Mouse (Mus musculus): ENCODE results near the gene Fkbp5. TPM values are rescaled to one million over a fixed set of nuclear protein-coding genes. Genes with fewer than 3 reads are reported as not detected.

Gene Fkbp5
- polyA plus RNA-seq, 1 experiment from 2014 or later, result 11.4 TPM

- H3K27me3 ChIP-seq (ENCODE audit: control insufficient read depth, insufficient read depth, low read length), result peaks cover 6% of the 10 kb centered on the region
- H3K4me3 ChIP-seq (ENCODE audit: low read depth, low read length), result no peak overlapping the region
- H3K4me2 ChIP-seq (ENCODE audit: low read depth, low read length, severe bottlenecking), result no peak overlapping the region
- peaks cover 23% of the 10 kb centered on the region for H3K4me1 ChIP-seq (replicated peaks; ENCODE audit: control insufficient read depth, insufficient read depth, low read length)
- DNase-seq (ENCODE audit: low spot score), result no peak
- H3K27ac ChIP-seq (ENCODE audit: low read depth, low read length), result no peak overlapping the region
- no peaks in the 10 kb centered on the region for H3K36me3 ChIP-seq (ENCODE audit: control insufficient read depth, insufficient read depth, low read length)
- no peak for ATAC-seq (replicated peaks; ENCODE audit: low FRiP score)
- 68% methylated on average over 7 of the region's 7 CpGs for WGBS
- H3K9me3 ChIP-seq (ENCODE audit: control insufficient read depth, low read length), result no peaks in the 10 kb centered on the region
- no peak overlapping the region for H3K9ac ChIP-seq (ENCODE audit: low read length)
These were observed 3.5 kb downstream of the Fkbp5 start for GRCm38 (mm10) chr17:28513844-28514243.

GRCm38 (mm10) chr17:28513337-28513736 lies 4.0 kb downstream of the Fkbp5 start:
- H3K9me3 ChIP-seq (ENCODE audit: control insufficient read depth, low read length), result no peaks in the 10 kb centered on the region
- no peak for ATAC-seq (replicated peaks; ENCODE audit: low FRiP score)
- no peaks in the 10 kb centered on the region for H3K36me3 ChIP-seq (ENCODE audit: control insufficient read depth, insufficient read depth, low read length)
- peaks cover 19% of the 10 kb centered on the region for H3K4me1 ChIP-seq (replicated peaks; ENCODE audit: control insufficient read depth, insufficient read depth, low read length)
- no peak for DNase-seq (ENCODE audit: low spot score)
- 80% methylated on average over 1 of the region's 1 CpGs for WGBS
- 0 out of 2 replicates have a peak, but pooled peaks cover 4% of the 10 kb centered on the region for H3K27me3 ChIP-seq (ENCODE audit: control insufficient read depth, insufficient read depth, low read length)
- no peak overlapping the region for H3K9ac ChIP-seq (ENCODE audit: low read length)
- no peak overlapping the region for H3K4me2 ChIP-seq (ENCODE audit: low read depth, low read length, severe bottlenecking)
- H3K27ac ChIP-seq (ENCODE audit: low read depth, low read length), result no peak overlapping the region
- H3K4me3 ChIP-seq (ENCODE audit: low read depth, low read length), result no peak overlapping the region

- H3K4me1 ChIP-seq (replicated peaks; ENCODE audit: control insufficient read depth, insufficient read depth, low read length), result peaks cover 15% of the 10 kb centered on the region
- H3K27me3 ChIP-seq (ENCODE audit: control insufficient read depth, insufficient read depth, low read length), result 0 out of 2 replicates have a peak, but pooled peaks cover 4% of the 10 kb centered on the region
- DNase-seq (ENCODE audit: low spot score), result no peak
- H3K9me3 ChIP-seq (ENCODE audit: control insufficient read depth, low read length), result no peaks in the 10 kb centered on the region
- 41% methylated on average over 6 of the region's 6 CpGs for WGBS
- no peak overlapping the region for H3K27ac ChIP-seq (ENCODE audit: low read depth, low read length)
- H3K36me3 ChIP-seq (ENCODE audit: control insufficient read depth, insufficient read depth, low read length), result no peaks in the 10 kb centered on the region
- H3K9ac ChIP-seq (ENCODE audit: low read length), result no peak overlapping the region
- no peak overlapping the region for H3K4me2 ChIP-seq (ENCODE audit: low read depth, low read length, severe bottlenecking)
- no peak overlapping the region for H3K4me3 ChIP-seq (ENCODE audit: low read depth, low read length)
- no peak for ATAC-seq (replicated peaks; ENCODE audit: low FRiP score)
These were observed 4.6 kb downstream of the Fkbp5 start for GRCm38 (mm10) chr17:28512696-28513095.

GRCm38 (mm10) chr17:28511616-28512541 lies 5.4 kb downstream of the Fkbp5 start:
- H3K27ac ChIP-seq (ENCODE audit: low read depth, low read length), result no peak overlapping the region
- no peaks in the 10 kb centered on the region for H3K9me3 ChIP-seq (ENCODE audit: control insufficient read depth, low read length)
- 32% methylated on average over 9 of the region's 9 CpGs for WGBS
- 0 out of 2 replicates have a peak, but pooled peaks cover 2% of the 10 kb centered on the region for H3K27me3 ChIP-seq (ENCODE audit: control insufficient read depth, insufficient read depth, low read length)
- H3K4me2 ChIP-seq (ENCODE audit: low read depth, low read length, severe bottlenecking), result no peak overlapping the region
- no peak for DNase-seq (ENCODE audit: low spot score)
- H3K4me3 ChIP-seq (ENCODE audit: low read depth, low read length), result no peak overlapping the region
- H3K36me3 ChIP-seq (ENCODE audit: control insufficient read depth, insufficient read depth, low read length), result no peaks in the 10 kb centered on the region
- no peak overlapping the region for H3K9ac ChIP-seq (ENCODE audit: low read length)
- peaks cover 12% of the 10 kb centered on the region for H3K4me1 ChIP-seq (replicated peaks; ENCODE audit: control insufficient read depth, insufficient read depth, low read length)
- no peak for ATAC-seq (replicated peaks; ENCODE audit: low FRiP score)

GRCm38 (mm10) chr17:28510445-28511342 lies 6.6 kb downstream of the Fkbp5 start:
- H3K9ac ChIP-seq (ENCODE audit: low read length), result peak overlapping the region; percentile 21
- no peak overlapping the region for H3K27ac ChIP-seq (ENCODE audit: low read depth, low read length)
- DNase-seq (ENCODE audit: low spot score), result no peak
- H3K4me1 ChIP-seq (replicated peaks; ENCODE audit: control insufficient read depth, insufficient read depth, low read length), result peaks cover 12% of the 10 kb centered on the region
- no peak overlapping the region for H3K4me3 ChIP-seq (ENCODE audit: low read depth, low read length)
- H3K9me3 ChIP-seq (ENCODE audit: control insufficient read depth, low read length), result no peaks in the 10 kb centered on the region
- H3K36me3 ChIP-seq (ENCODE audit: control insufficient read depth, insufficient read depth, low read length), result no peaks in the 10 kb centered on the region
- WGBS, result 7% methylated on average over 28 of the region's 28 CpGs
- H3K4me2 ChIP-seq (ENCODE audit: low read depth, low read length, severe bottlenecking), result peak overlapping the region; percentile 29; the same call in 1 of the 2 replicates
- H3K27me3 ChIP-seq (ENCODE audit: control insufficient read depth, insufficient read depth, low read length), result 0 out of 2 replicates have a peak, but pooled peaks cover 2% of the 10 kb centered on the region
- ATAC-seq (replicated peaks; ENCODE audit: low FRiP score), result no peak

GRCm38 (mm10) chr17:28507496-28507895 lies 9.8 kb downstream of the Fkbp5 start:
- Histone ChIP-seq H3K27ac (ENCODE audit: low read depth, low read length) (no peak overlapping the region), H3K27me3 (ENCODE audit: control insufficient read depth, insufficient read depth, low read length) (0 out of 2 replicates have a peak, but pooled peaks cover 2% of the 10 kb centered on the region), H3K9ac (ENCODE audit: low read length) (0 out of 2 replicates have a peak overlapping the region, but pooled peaks have one; percentile 3), H3K36me3 (ENCODE audit: control insufficient read depth, insufficient read depth, low read length) (no peaks in the 10 kb centered on the region), H3K4me1 (replicated peaks; ENCODE audit: control insufficient read depth, insufficient read depth, low read length) (peaks cover 12% of the 10 kb centered on the region), H3K4me3 (ENCODE audit: low read depth, low read length) (no peak overlapping the region), H3K9me3 (ENCODE audit: control insufficient read depth, low read length) (no peaks in the 10 kb centered on the region), H3K4me2 (ENCODE audit: low read depth, low read length, severe bottlenecking) (no peak overlapping the region)
- 25% methylated on average over 5 of the region's 5 CpGs for WGBS
- DNase-seq (ENCODE audit: low spot score), result no peak
- ATAC-seq (replicated peaks; ENCODE audit: low FRiP score), result no peak

GRCm38 (mm10) chr17:28506895-28507294 lies 10.4 kb downstream of the Fkbp5 start:
- Histone ChIP-seq H3K27me3 (ENCODE audit: control insufficient read depth, insufficient read depth, low read length) (0 out of 2 replicates have a peak, but pooled peaks cover 2% of the 10 kb centered on the region), H3K36me3 (ENCODE audit: control insufficient read depth, insufficient read depth, low read length) (no peaks in the 10 kb centered on the region), H3K9ac (ENCODE audit: low read length) (no peak overlapping the region), H3K4me2 (ENCODE audit: low read depth, low read length, severe bottlenecking) (no peak overlapping the region), H3K27ac (ENCODE audit: low read depth, low read length) (no peak overlapping the region), H3K9me3 (ENCODE audit: control insufficient read depth, low read length) (no peaks in the 10 kb centered on the region), H3K4me1 (replicated peaks; ENCODE audit: control insufficient read depth, insufficient read depth, low read length) (peaks cover 12% of the 10 kb centered on the region), H3K4me3 (ENCODE audit: low read depth, low read length) (no peak overlapping the region)
- WGBS, result 26% methylated on average over 5 of the region's 5 CpGs
- DNase-seq (ENCODE audit: low spot score), result no peak
- no peak for ATAC-seq (replicated peaks; ENCODE audit: low FRiP score)

- Histone ChIP-seq H3K9me3 (ENCODE audit: control insufficient read depth, low read length) (no peaks in the 10 kb centered on the region), H3K4me2 (ENCODE audit: low read depth, low read length, severe bottlenecking) (no peak overlapping the region), H3K4me1 (replicated peaks; ENCODE audit: control insufficient read depth, insufficient read depth, low read length) (peaks cover 3% of the 10 kb centered on the region), H3K9ac (ENCODE audit: low read length) (no peak overlapping the region), H3K4me3 (ENCODE audit: low read depth, low read length) (no peak overlapping the region), H3K36me3 (ENCODE audit: control insufficient read depth, insufficient read depth, low read length) (no peaks in the 10 kb centered on the region), H3K27me3 (ENCODE audit: control insufficient read depth, insufficient read depth, low read length) (no peaks in the 10 kb centered on the region), H3K27ac (ENCODE audit: low read depth, low read length) (no peak overlapping the region)
- WGBS, result 98% methylated on average over 4 of the region's 4 CpGs
- ATAC-seq (replicated peaks; ENCODE audit: low FRiP score) (no peak), DNase-seq (ENCODE audit: low spot score) (no peak)
These were observed 11.7 kb downstream of the Fkbp5 start for GRCm38 (mm10) chr17:28505591-28505990.

Measured in forebrain, embryonic 11.5 days (tissue).